Mouse (Mus musculus) ES-Bruce4 (cell line): ENCODE measurements around the gene Gnl3l. TPM values are rescaled to one million over a fixed set of nuclear protein-coding genes. Genes with fewer than 3 reads are reported as not detected.

Experiments used
- H3K27ac ChIP-seq: 2 replicates; pipeline ENCODE4 v1.5.1; 2012; ENCODE audit warnings: low read length, inconsistent platforms; ENCODE audit not compliant: insufficient read depth
- H3K27me3 ChIP-seq: 2 replicates; pipeline ENCODE4 v1.6.1; 2012; ENCODE audit warnings: mild to moderate bottlenecking, low read length, inconsistent platforms; ENCODE audit not compliant: control insufficient read depth, poor library complexity, insufficient read depth, severe bottlenecking
- H3K36me3 ChIP-seq: 2 replicates; pipeline ENCODE4 v1.6.1; 2012; ENCODE audit warnings: inconsistent platforms, mild to moderate bottlenecking, low read length, moderate library complexity; ENCODE audit not compliant: control insufficient read depth, poor library complexity, insufficient read depth, severe bottlenecking
- H3K4me1 ChIP-seq: one replicate; pipeline ENCODE4 v1.8.1; 2011; ENCODE audit warnings: low read length; ENCODE audit not compliant: control insufficient read depth, insufficient read depth
- H3K4me3 ChIP-seq: 2 replicates; pipeline ENCODE4 v1.5.1; 2011; ENCODE audit warnings: low read depth, mild to moderate bottlenecking, low read length
- H3K9ac ChIP-seq: 2 replicates; pipeline ENCODE4 v1.6.1; 2012; ENCODE audit warnings: low read depth, mild to moderate bottlenecking, inconsistent platforms; ENCODE audit not compliant: poor library complexity, severe bottlenecking
- H3K9me3 ChIP-seq: replicated peaks from 2 replicates; pipeline ENCODE4 v1.6.1; 2012; ENCODE audit warnings: mild to moderate bottlenecking, low read length, inconsistent platforms; ENCODE audit not compliant: control insufficient read depth, poor library complexity, insufficient read depth, severe bottlenecking
- CTCF ChIP-seq: IDR thresholded peaks from one replicate; pipeline ENCODE4 v1.8.1; 2011; ENCODE audit warnings: low read depth, low read length
- EP300 ChIP-seq: IDR thresholded peaks from 2 replicates; pipeline ENCODE4 v1.6.1; 2011; ENCODE audit warnings: low read depth, low read length; ENCODE audit not compliant: insufficient read depth
- POLR2A ChIP-seq: IDR thresholded peaks from one replicate; pipeline ENCODE4 v1.8.1; 2011; ENCODE audit warnings: low read length; ENCODE audit not compliant: insufficient read depth
- polyA plus RNA-seq: library from polyadenylated mRNA; stranded (reverse); fragments of >200 nt; gene quantifications from 2 replicates; pipeline ENCODE4 v1.2.4, GENCODE M21; 2011; ENCODE audit warnings: low read depth; ENCODE audit not compliant: missing spikeins, insufficient read depth, insufficient read length

Gnl3l gene
- polyA plus RNA-seq = 146 and 153 TPM in 2 replicates

GRCm38 (mm10) chrX:151016938-151017877, at the start of gene Gnl3l:
Gene Gnl3l (minus strand): TSS chrX:151017322.
- Histone ChIP-seq H3K4me3 (peak within 1 kb of the TSS; percentile 100), H3K27me3 (no peaks in the 10 kb centered on the region), H3K9me3 (no peaks in the 10 kb centered on the region), H3K9ac (peak within 1 kb of the TSS; percentile 92), H3K27ac (peak within 1 kb of the TSS; percentile 91), H3K4me1 (no peaks in the 10 kb centered on the region), H3K36me3 (peaks cover 19% of the 10 kb centered on the region)
- TF ChIP-seq CTCF (peak; percentile 9), POLR2A (peak; percentile 33), EP300 (no peak)

GRCm38 (mm10) chrX:151066071-151066666, 49.0 kb upstream of the Gnl3l start:
- TF ChIP-seq CTCF (no peak), EP300 (no peak), POLR2A (no peak)
- Histone ChIP-seq H3K9me3 (no peaks in the 10 kb centered on the region), H3K27me3 (no peaks in the 10 kb centered on the region), H3K9ac (no peak overlapping the region), H3K4me3 (no peak overlapping the region), H3K36me3 (peaks cover 48% of the 10 kb centered on the region), H3K4me1 (no peaks in the 10 kb centered on the region), H3K27ac (no peak overlapping the region)

- H3K36me3 ChIP-seq = peaks cover 35% of the 10 kb centered on the region
- no peak overlapping the region for H3K27ac ChIP-seq
- no peak overlapping the region for H3K9ac ChIP-seq
- TF ChIP-seq POLR2A (no peak), EP300 (no peak)
- H3K27me3 ChIP-seq = no peaks in the 10 kb centered on the region
- no peaks in the 10 kb centered on the region for H3K4me1 ChIP-seq
- no peaks in the 10 kb centered on the region for H3K9me3 ChIP-seq
- no peak overlapping the region for H3K4me3 ChIP-seq
Measured at GRCm38 (mm10) chrX:151061615-151062299, 44.6 kb upstream of the Gnl3l start.

- Histone ChIP-seq H3K27me3 (no peaks in the 10 kb centered on the region), H3K4me1 (peaks cover 2% of the 10 kb centered on the region), H3K9ac (no peak overlapping the region), H3K9me3 (no peaks in the 10 kb centered on the region), H3K36me3 (peaks cover 26% of the 10 kb centered on the region), H3K27ac (no peak overlapping the region), H3K4me3 (no peak overlapping the region)
- no peak for TF ChIP-seq POLR2A
- TF ChIP-seq CTCF = no peak
- no peak for TF ChIP-seq EP300
Measured at GRCm38 (mm10) chrX:151059346-151059745, 42.2 kb upstream of the Gnl3l start.

GRCm38 (mm10) chrX:151055559-151055958, 38.4 kb upstream of the Gnl3l start:
- no peak for TF ChIP-seq EP300
- no peak for TF ChIP-seq POLR2A
- no peak for TF ChIP-seq CTCF
- Histone ChIP-seq H3K4me1 (peaks cover 5% of the 10 kb centered on the region), H3K27me3 (no peaks in the 10 kb centered on the region), H3K36me3 (peaks cover 37% of the 10 kb centered on the region), H3K9ac (no peak overlapping the region; the same call in 1 of the 2 replicates), H3K4me3 (no peak overlapping the region), H3K9me3 (no peaks in the 10 kb centered on the region), H3K27ac (no peak overlapping the region)
